Mouse (Mus musculus) intestine, postnatal 0 days (tissue): ENCODE measurements around the gene Spdye4b. TPM values are rescaled to one million over a fixed set of nuclear protein-coding genes. Genes with fewer than 3 reads are reported as not detected.

Source experiments
- ATAC-seq: fragments of 200-750 bp; cut with Nextera tagmentation; 2 replicates; pipeline ENCODE4 v1.8.0; 2017; ENCODE audit warnings: mild to moderate bottlenecking, moderate TSS enrichment, moderate library complexity
- H3K27ac ChIP-seq: fragments of 300-500 bp; sonication (generic); 2 replicates; pipeline ENCODE4 v1.5.1; 2014; ENCODE audit warnings: mild to moderate bottlenecking, low read depth, low read length, moderate library complexity
- H3K27me3 ChIP-seq: fragments of 300-500 bp; sonication (generic); replicated peaks from 2 replicates; pipeline ENCODE4 v1.6.1; 2014; ENCODE audit warnings: low read length, mixed read lengths; ENCODE audit not compliant: control insufficient read depth, insufficient read depth
- H3K36me3 ChIP-seq: fragments of 300-500 bp; sonication (generic); 2 replicates; pipeline ENCODE4 v1.6.1; 2014; ENCODE audit warnings: mild to moderate bottlenecking, moderate library complexity; ENCODE audit not compliant: control insufficient read depth, insufficient read depth
- H3K4me1 ChIP-seq: fragments of 300-500 bp; sonication (generic); replicated peaks from 2 replicates; pipeline ENCODE4 v1.6.1; 2014; ENCODE audit warnings: antibody characterized with exemption, low read length, mixed read lengths; ENCODE audit not compliant: control insufficient read depth, insufficient read depth
- H3K4me2 ChIP-seq: fragments of 300-500 bp; sonication (generic); replicated peaks from 2 replicates; pipeline ENCODE4 v1.6.1; 2014; ENCODE audit warnings: low read depth, mild to moderate bottlenecking, moderate library complexity
- H3K4me3 ChIP-seq: fragments of 300-500 bp; sonication (generic); 2 replicates; pipeline ENCODE4 v1.5.1; 2014; ENCODE audit warnings: low read depth, low read length
- H3K9ac ChIP-seq: fragments of 300-500 bp; sonication (generic); 2 replicates; pipeline ENCODE4 v1.6.1; 2014; ENCODE audit warnings: mild to moderate bottlenecking, low read depth, low read length
- H3K9me3 ChIP-seq: fragments of 300-500 bp; sonication (generic); 2 replicates; pipeline ENCODE4 v1.6.1; 2016; ENCODE audit warnings: mixed run types; ENCODE audit not compliant: control insufficient read depth
- CTCF ChIP-seq: sonication (generic); IDR thresholded peaks from 2 replicates; pipeline ENCODE4 v1.5.1; 2016; ENCODE audit warnings: low read depth, mild to moderate bottlenecking, control low read depth, antibody characterized with exemption, moderate library complexity
- WGBS: fragments of 180-500 bp; shearing (Covaris S2); extraction: QIAGEN DNeasy Blood & Tissue Kit; methylation state at CpG from one replicate; pipeline ENCODE4 v1.1.7; 2014; 5-methylcytosine and 5-hydroxymethylcytosine counted together
- microRNA-seq: library from miRNA; unstranded; fragments of <30 nt; microRNA quantifications from one replicate; pipeline ENCODE4, GENCODE M21; 2016
- polyA plus RNA-seq: library from polyadenylated mRNA; unstranded; fragments of >200 nt; fragmentation: Nextera tagmentation; extraction: Ambion mirVana; gene quantifications from 2 replicates; pipeline ENCODE4 v1.2.1, GENCODE M21; 2015

Gene Spdye4b
- polyA plus RNA-seq, 1 experiment from 2014 or later = not detected

DNA sequence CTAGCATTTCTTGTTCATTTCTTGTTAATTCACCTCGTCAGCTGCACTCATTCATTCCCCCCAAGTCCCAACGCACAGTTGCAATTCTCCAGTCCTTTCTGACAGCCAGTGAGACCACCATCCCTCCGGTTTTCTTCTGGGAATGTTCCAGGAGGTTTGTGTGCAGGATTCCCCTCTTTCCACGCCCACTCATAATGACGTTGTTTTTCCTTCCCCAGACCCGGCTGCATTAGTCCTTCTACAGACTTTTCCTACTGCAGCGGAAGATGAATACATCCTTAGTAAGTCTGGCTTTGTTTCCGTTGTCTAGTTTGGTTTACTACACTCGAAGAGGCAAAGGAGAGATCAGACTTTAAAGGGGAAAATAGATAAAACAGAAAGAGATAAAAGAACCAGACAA, 55.2 kb downstream of the Spdye4b start:
- peak overlapping the region; percentile 74 for H3K4me3 ChIP-seq

GRCm38 (mm10) chr5:143244926-143245325, 64.1 kb downstream of the Spdye4b start:
- Histone ChIP-seq H3K36me3 (peaks cover 75% of the 10 kb centered on the region), H3K27me3 (no peaks in the 10 kb centered on the region), H3K4me2 (no peak overlapping the region), H3K27ac (no peak overlapping the region), H3K4me1 (no peaks in the 10 kb centered on the region), H3K9me3 (no peaks in the 10 kb centered on the region), H3K9ac (no peak overlapping the region), H3K4me3 (no peak overlapping the region)
- ATAC-seq = no peak
- no peak for TF ChIP-seq CTCF
- 96% methylated on average over 26 of the region's 26 CpGs for WGBS

More for the DNA sequence above, 55.2 kb downstream of the Spdye4b start:
- Histone ChIP-seq H3K9me3 (no peaks in the 10 kb centered on the region), H3K27ac (no peak overlapping the region), H3K36me3 (peaks cover 27% of the 10 kb centered on the region), H3K4me2 (peak overlapping the region; percentile 94), H3K27me3 (no peaks in the 10 kb centered on the region), H3K9ac (peak overlapping the region; percentile 76), H3K4me1 (no peaks in the 10 kb centered on the region; the same call in 1 of the 2 replicates)
- 36% methylated on average over 9 of the region's 9 CpGs for WGBS
- no peak for ATAC-seq
- TF ChIP-seq CTCF = no peak

DNA sequence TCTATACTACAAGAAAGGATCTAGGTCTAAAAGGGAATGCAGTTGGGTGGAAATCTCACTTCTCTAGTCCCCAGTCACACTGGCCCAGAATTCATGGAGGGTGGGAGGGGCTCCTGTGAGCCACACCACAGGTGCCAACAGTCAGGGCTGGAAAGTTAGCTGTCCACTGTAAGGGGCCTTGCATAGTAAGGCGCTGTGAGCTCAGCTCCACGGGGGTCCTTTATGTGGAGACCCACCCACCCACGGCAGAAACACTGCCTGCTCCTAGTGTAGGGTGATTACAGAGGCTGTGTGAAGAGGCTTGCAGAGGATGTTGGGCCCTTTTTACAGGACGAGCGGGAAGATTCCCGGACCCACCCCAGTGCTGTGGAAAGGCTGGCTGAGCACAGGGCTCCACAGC, 71.2 kb downstream of the Spdye4b start:
- H3K27me3 ChIP-seq = peaks cover 47% of the 10 kb centered on the region

DNA sequence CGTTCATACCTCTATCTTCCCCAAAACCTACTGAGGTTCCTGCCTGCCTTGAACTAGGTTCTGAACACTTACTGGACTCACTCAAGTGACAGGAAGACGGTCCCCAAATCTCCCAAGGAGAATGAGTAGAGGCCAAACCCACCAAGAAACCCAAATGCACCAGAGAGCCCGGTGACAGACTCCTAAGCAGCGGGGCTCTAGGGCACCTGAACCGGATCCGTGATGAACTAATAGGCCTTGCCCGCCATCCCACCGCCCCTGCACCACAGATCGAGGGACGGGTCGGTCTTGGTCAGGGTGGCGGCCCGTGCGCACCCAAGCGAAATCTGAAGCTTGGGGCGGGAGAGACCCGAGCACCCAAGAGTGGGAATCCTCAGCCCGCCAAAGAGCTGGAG, 72.0 kb downstream of the Spdye4b start:
- Histone ChIP-seq H3K27ac (no peak overlapping the region), H3K36me3 (peaks cover 17% of the 10 kb centered on the region), H3K4me3 (0 out of 2 replicates have a peak overlapping the region, but pooled peaks have one; percentile 40), H3K4me2 (peak overlapping the region; percentile 66), H3K4me1 (no peaks in the 10 kb centered on the region), H3K27me3 (peaks cover 47% of the 10 kb centered on the region), H3K9me3 (peaks cover 6% of the 10 kb centered on the region; the same call in 1 of the 2 replicates), H3K9ac (no peak overlapping the region)
- WGBS = 69% methylated on average over 18 of the region's 18 CpGs
- ATAC-seq = no peak
- no peak for TF ChIP-seq CTCF

More for the DNA sequence above, 71.2 kb downstream of the Spdye4b start:
- no peak overlapping the region for H3K9ac ChIP-seq
- H3K4me2 ChIP-seq = no peak overlapping the region
- H3K4me3 ChIP-seq = no peak overlapping the region
- TF ChIP-seq CTCF = no peak
- no peak overlapping the region for H3K27ac ChIP-seq
- H3K36me3 ChIP-seq = peaks cover 23% of the 10 kb centered on the region
- no peaks in the 10 kb centered on the region for H3K4me1 ChIP-seq
- WGBS = 74% methylated on average over 6 of the region's 6 CpGs
- no peak for ATAC-seq
- H3K9me3 ChIP-seq = peaks cover 6% of the 10 kb centered on the region; the same call in 1 of the 2 replicates

DNA sequence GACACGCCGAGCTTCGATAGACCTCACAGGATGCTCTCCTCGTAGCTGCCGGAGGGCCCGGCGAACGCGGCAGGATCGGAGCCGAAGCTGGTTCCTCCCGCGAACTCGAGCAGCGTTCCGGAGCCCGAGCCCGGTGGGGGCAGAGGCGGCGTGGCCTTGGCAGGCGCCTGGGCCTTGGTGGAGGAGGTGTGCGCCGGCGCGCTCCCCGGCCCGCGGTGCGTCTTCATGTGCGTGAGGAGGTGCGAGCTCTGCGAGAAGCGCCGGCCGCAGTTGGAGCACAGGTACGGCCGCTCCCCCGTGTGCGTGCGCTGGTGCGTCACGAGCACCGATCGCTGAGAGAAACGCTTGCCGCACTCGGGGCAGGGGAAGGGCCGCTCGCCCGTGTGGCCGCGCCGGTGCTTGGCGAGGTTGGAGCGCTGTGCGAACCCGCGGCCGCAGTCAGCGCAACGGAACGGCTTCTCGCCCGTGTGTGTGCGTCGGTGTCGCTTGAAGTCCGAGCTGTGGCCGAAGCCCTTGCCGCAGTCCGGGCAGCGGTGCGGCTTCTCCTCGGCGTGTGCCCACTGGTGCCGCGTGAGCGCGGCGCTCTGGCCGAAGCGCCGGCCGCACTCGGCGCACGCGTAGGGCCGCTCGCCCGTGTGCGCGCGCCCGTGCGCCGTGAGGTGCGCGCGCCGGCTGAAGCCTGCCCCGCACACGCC, 72.5 kb downstream of the Spdye4b start:
- H3K36me3 ChIP-seq = peaks cover 18% of the 10 kb centered on the region
- peak overlapping the region; percentile 66 for H3K4me2 ChIP-seq
- H3K27ac ChIP-seq = no peak overlapping the region
- ATAC-seq = peak; percentile 9; the same call in 1 of the 2 replicates
- TF ChIP-seq CTCF = no peak
- H3K9me3 ChIP-seq = peaks cover 6% of the 10 kb centered on the region; the same call in 1 of the 2 replicates
- no peak overlapping the region for H3K9ac ChIP-seq
- 12% methylated on average over 98 of the region's 103 CpGs for WGBS
- no peaks in the 10 kb centered on the region for H3K4me1 ChIP-seq
- H3K27me3 ChIP-seq = peaks cover 47% of the 10 kb centered on the region
- peak overlapping the region; percentile 40 for H3K4me3 ChIP-seq

DNA sequence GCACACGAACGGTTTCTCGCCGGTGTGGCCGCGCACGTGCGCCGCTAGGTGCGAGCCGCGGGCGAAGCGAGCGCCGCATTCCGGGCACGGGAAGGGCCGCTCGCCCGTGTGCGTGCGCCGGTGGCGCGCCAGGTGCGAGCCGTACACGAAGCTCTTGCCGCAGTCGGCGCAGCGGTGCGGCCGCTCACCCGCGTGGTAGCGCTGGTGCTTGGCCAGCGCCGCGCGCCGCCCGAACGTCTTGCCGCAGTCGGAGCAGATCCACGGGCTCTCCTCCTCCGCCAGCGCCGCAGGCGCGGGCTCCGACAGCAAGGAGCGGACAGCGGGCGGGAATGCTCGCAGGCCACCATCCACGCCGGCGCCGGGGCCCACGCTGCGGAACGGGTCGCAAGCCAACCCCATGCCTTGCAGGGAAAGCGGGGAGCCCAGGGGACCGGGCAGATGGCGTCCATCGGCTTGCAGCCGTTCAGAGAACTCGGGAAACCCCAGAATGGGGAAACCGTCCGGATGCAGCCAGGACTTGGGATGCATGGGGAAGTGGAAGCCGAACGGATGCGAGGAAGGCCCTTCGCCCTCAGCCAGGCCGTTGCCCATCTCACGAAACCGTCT, 73.2 kb downstream of the Spdye4b start:
- ATAC-seq = 0 out of 2 replicates have a peak, but pooled peaks have one; percentile 17
- Histone ChIP-seq H3K27ac (no peak overlapping the region), H3K9me3 (peaks cover 6% of the 10 kb centered on the region; the same call in 1 of the 2 replicates), H3K9ac (no peak overlapping the region), H3K4me3 (peak overlapping the region; percentile 40), H3K27me3 (peaks cover 47% of the 10 kb centered on the region), H3K4me1 (no peaks in the 10 kb centered on the region), H3K36me3 (peaks cover 22% of the 10 kb centered on the region), H3K4me2 (peak overlapping the region; percentile 66)
- no peak for TF ChIP-seq CTCF
- 19% methylated on average over 78 of the region's 81 CpGs for WGBS

Small RNA genes within 50 kb of the gene (microRNA-seq; reads per million reads assigned to microRNA genes)
- gene Gm44405 = not detected

Other genes starting within 250 kb of the Spdye4b start
- 36.5 and 37.1 TPM in 2 replicates for gene Fscn1, start 220.7 kb upstream of the Spdye4b start, polyA plus RNA-seq
- 16.9 and 20.6 TPM in 2 replicates for gene Rnf216, start 68.0 kb upstream of the Spdye4b start, polyA plus RNA-seq
- 0.23 and 0.26 TPM in 2 replicates for gene Olfr718-ps1, start 33.4 kb upstream of the Spdye4b start, polyA plus RNA-seq
- gene Rbak, start 242 bp upstream of the Spdye4b start, polyA plus RNA-seq = 2.5 and 2.9 TPM in 2 replicates
- gene Spdye4a, start 45.9 kb downstream of the Spdye4b start, polyA plus RNA-seq = not detected in 2 replicates
- 2.1 and 2.7 TPM in 2 replicates for gene Zfp12, start 54.1 kb downstream of the Spdye4b start, polyA plus RNA-seq
- gene Zfp316, start 89.0 kb downstream of the Spdye4b start, polyA plus RNA-seq = 0.81 and 0.86 TPM in 2 replicates
- gene Zfp853, start 112.6 kb downstream of the Spdye4b start, polyA plus RNA-seq = not detected in 2 replicates
- 14.7 and 14.9 TPM in 2 replicates for gene E130309D02Rik, start 134.3 kb downstream of the Spdye4b start, polyA plus RNA-seq
- gene Zdhhc4, start 148.2 kb downstream of the Spdye4b start, polyA plus RNA-seq = 46.5 and 52.4 TPM in 2 replicates
- gene Grid2ip, start 176.3 kb downstream of the Spdye4b start, polyA plus RNA-seq = 0.04 and 0.10 TPM in 2 replicates
- 429 and 451 TPM in 2 replicates for gene Kdelr2, start 222.8 kb downstream of the Spdye4b start, polyA plus RNA-seq